Mouse (Mus musculus): ENCODE measurements around the gene Dusp5. TPM values are rescaled to one million over a fixed set of nuclear protein-coding genes. Genes with fewer than 3 reads are reported as not detected.

Dusp5 gene
- polyA plus RNA-seq, 1 experiment, result 7.1 TPM

- DNase-seq (ENCODE audit: low read depth, low spot score), result no peak
- 94% methylated on average over 11 of the region's 11 CpGs for WGBS
Observed at GRCm38 (mm10) chr19:53538024-53538423, 9.1 kb downstream of the Dusp5 start.

- DNase-seq (ENCODE audit: low read depth, low spot score), result no peak
- WGBS, result 71% methylated on average over 5 of the region's 5 CpGs
Observed at GRCm38 (mm10) chr19:53538796-53539195, 9.9 kb downstream of the Dusp5 start.

GRCm38 (mm10) chr19:53539296-53539695 is 10.4 kb downstream of the Dusp5 start:
- 73% methylated on average over 3 of the region's 3 CpGs for WGBS
- DNase-seq (ENCODE audit: low read depth, low spot score), result no peak

GRCm38 (mm10) chr19:53543602-53544001 is 14.7 kb downstream of the Dusp5 start:
- no peak for DNase-seq (ENCODE audit: low read depth, low spot score)
- WGBS, result 39% methylated on average over 5 of the region's 5 CpGs

- DNase-seq (ENCODE audit: low read depth, low spot score), result no peak
- 67% methylated on average over 4 of the region's 4 CpGs for WGBS
Observed at GRCm38 (mm10) chr19:53544923-53545561, 16.1 kb downstream of the Dusp5 start.

GRCm38 (mm10) chr19:53547597-53547996 is 18.7 kb downstream of the Dusp5 start:
- 74% methylated on average over 8 of the region's 8 CpGs for WGBS
- DNase-seq (ENCODE audit: low read depth, low spot score), result no peak

- 83% methylated on average over 12 of the region's 12 CpGs for WGBS
- DNase-seq (ENCODE audit: low read depth, low spot score), result no peak
Observed at GRCm38 (mm10) chr19:53550972-53551371, 22.1 kb downstream of the Dusp5 start.

- no peak for DNase-seq (ENCODE audit: low read depth, low spot score)
- WGBS, result 57% methylated on average over 10 of the region's 10 CpGs
Observed at GRCm38 (mm10) chr19:53552216-53552786, 23.4 kb downstream of the Dusp5 start.

- WGBS, result 71% methylated on average over 6 of the region's 6 CpGs
- no peak for DNase-seq (ENCODE audit: low read depth, low spot score)
Observed at GRCm38 (mm10) chr19:53552795-53553194, 23.9 kb downstream of the Dusp5 start.

- 54% methylated on average over 11 of the region's 11 CpGs for WGBS
- peak; percentile 14 for DNase-seq (ENCODE audit: low read depth, low spot score)
Observed at GRCm38 (mm10) chr19:53554402-53554801, 25.5 kb downstream of the Dusp5 start.

GRCm38 (mm10) chr19:53554981-53555616 is 26.2 kb downstream of the Dusp5 start:
- no peak for DNase-seq (ENCODE audit: low read depth, low spot score)
- WGBS, result 69% methylated on average over 5 of the region's 5 CpGs

- WGBS, result 40% methylated on average over 6 of the region's 6 CpGs
- no peak for DNase-seq (ENCODE audit: low read depth, low spot score)
Observed at GRCm38 (mm10) chr19:53556841-53557240, 27.9 kb downstream of the Dusp5 start.

GRCm38 (mm10) chr19:53557267-53557936 is 28.5 kb downstream of the Dusp5 start:
- no peak for DNase-seq (ENCODE audit: low read depth, low spot score)
- 33% methylated on average over 20 of the region's 20 CpGs for WGBS

- no peak for DNase-seq (ENCODE audit: low read depth, low spot score)
- 92% methylated on average over 3 of the region's 3 CpGs for WGBS
Observed at GRCm38 (mm10) chr19:53560436-53560835, 31.5 kb downstream of the Dusp5 start.

- no peak for DNase-seq (ENCODE audit: low read depth, low spot score)
- WGBS, result 62% methylated on average over 4 of the region's 4 CpGs
Observed at GRCm38 (mm10) chr19:53564174-53564573, 35.3 kb downstream of the Dusp5 start.

GRCm38 (mm10) chr19:53565565-53566277 is 36.8 kb downstream of the Dusp5 start:
- WGBS, result 90% methylated on average over 14 of the region's 14 CpGs
- DNase-seq (ENCODE audit: low read depth, low spot score), result no peak

- WGBS, result 59% methylated on average over 11 of the region's 11 CpGs
- DNase-seq (ENCODE audit: low read depth, low spot score), result no peak
Observed at GRCm38 (mm10) chr19:53567864-53568263, 39.0 kb downstream of the Dusp5 start.

- 76% methylated on average over 3 of the region's 3 CpGs for WGBS
- DNase-seq (ENCODE audit: low read depth, low spot score), result no peak
Observed at GRCm38 (mm10) chr19:53568553-53568952, 39.6 kb downstream of the Dusp5 start.

GRCm38 (mm10) chr19:53571056-53571455 is 42.1 kb downstream of the Dusp5 start:
- no peak for DNase-seq (ENCODE audit: low read depth, low spot score)
- 69% methylated on average over 4 of the region's 4 CpGs for WGBS

Data from large intestine, adult 2 months (tissue).